Mouse (Mus musculus): ENCODE data around the gene Aldh3a2. TPM values are rescaled to one million over a fixed set of nuclear protein-coding genes. Genes with fewer than 3 reads are reported as not detected.

Gene Aldh3a2
- total and polyA plus RNA-seq, 3 experiments = 11.0 to 15.0 TPM; not detected in 1

DNA sequence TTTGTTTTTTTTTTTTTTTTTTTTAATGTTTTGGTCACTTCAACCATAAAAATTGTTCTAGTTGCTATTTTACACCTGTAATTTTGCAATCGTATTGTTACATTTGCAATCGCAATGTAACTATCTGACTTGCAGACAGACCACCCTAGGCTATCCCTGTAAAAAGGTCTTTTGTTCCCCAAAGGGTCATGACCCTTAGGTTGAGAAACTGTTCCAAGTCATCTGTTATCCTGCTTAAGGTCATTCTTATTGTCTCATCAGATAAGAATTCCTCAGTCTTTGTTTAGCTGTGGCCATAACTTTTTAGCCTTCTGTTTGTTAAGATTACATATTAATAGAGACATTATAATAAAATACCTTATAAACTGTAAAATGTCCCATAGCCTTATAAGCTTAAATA lies 26.0 kb upstream of the Aldh3a2 start:
- no peak overlapping the region for H3K9ac ChIP-seq (ENCODE audit: control insufficient read depth, low read depth, low read length, poor library complexity, severe bottlenecking)
- DNase-seq (ENCODE audit: low read depth, low spot score) = no peak
- H3K36me3 ChIP-seq (ENCODE audit: control insufficient read depth in 1 of 2, insufficient read depth in 2 of 2, low read length in 2 of 2) = no peaks in the 10 kb centered on the region
- no peaks in the 10 kb centered on the region for H3K79me2 ChIP-seq (ENCODE audit: control insufficient read depth, insufficient read depth, low read length, poor library complexity)
- peaks cover 8 to 10% of the 10 kb centered on the region in 2 experiments for H3K27me3 ChIP-seq (ENCODE audit: control insufficient read depth in 1 of 2, insufficient read depth in 2 of 2, low read length in 2 of 2)
- H3K4me1 ChIP-seq (ENCODE audit: control insufficient read depth in 1 of 2, insufficient read depth in 2 of 2, low read length in 2 of 2) = no peaks in the 10 kb centered on the region
- no peak overlapping the region for H3K4me3 ChIP-seq (ENCODE audit: control insufficient read depth in 1 of 2, insufficient read depth in 1 of 2, low read depth in 2 of 2, low read length in 2 of 2)
- H3K27ac ChIP-seq (ENCODE audit: control insufficient read depth, low read depth, low read length) = no peak overlapping the region
- H3K9me3 ChIP-seq (replicated peaks; ENCODE audit: insufficient read depth, low read length) = no peaks in the 10 kb centered on the region
- TF ChIP-seq E2F4 (IDR thresholded peaks at IDR 0.05; ENCODE audit: borderline replicate concordance, low read depth, low read length) (no peak), RAD21 (IDR thresholded peaks at IDR 0.05; ENCODE audit: low read depth, low read length) (no peak), TCF12 (IDR thresholded peaks at IDR 0.05; ENCODE audit: low read depth, low read length) (no peak)

DNA sequence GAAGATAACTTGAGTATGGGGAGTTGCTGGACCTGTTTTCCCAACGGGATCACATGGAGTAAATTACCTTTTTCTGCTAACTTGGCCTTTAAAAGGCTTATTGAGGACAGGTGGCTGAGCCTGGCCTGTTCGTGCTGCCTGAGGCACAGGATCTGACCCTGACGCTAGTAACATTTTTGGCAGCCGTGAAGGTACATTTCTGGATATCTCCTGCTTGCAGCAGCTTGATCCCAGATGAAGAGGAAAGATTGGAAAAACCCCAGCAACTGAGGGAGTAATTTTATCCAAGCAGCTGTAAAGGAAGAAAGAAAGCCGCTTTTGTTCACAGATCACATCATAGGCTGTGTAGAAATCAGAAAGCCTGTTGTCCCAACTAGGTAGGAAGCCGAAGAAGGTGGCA lies 17.1 kb upstream of the Aldh3a2 start:
- no peak for TF ChIP-seq E2F4 (IDR thresholded peaks at IDR 0.05; ENCODE audit: borderline replicate concordance, low read depth, low read length)
- no peak for TF ChIP-seq KAT2A (conservative IDR thresholded peaks at IDR 0.05; ENCODE audit: low read depth, low read length)
- no peak for TF ChIP-seq TCF12 (IDR thresholded peaks at IDR 0.05; ENCODE audit: low read depth, low read length)
- no peak for TF ChIP-seq CHD2 (IDR thresholded peaks at IDR 0.05; ENCODE audit: low read length)
- TF ChIP-seq ZC3H11A (IDR thresholded peaks at IDR 0.05; ENCODE audit: low read depth, low read length) = no peak
- no peak for TF ChIP-seq ZNF384 (IDR thresholded peaks at IDR 0.05; ENCODE audit: low read depth, low read length)
- TF ChIP-seq SIN3A (IDR thresholded peaks at IDR 0.05; ENCODE audit: low read length) = no peak
- no peak for TF ChIP-seq POLR2AphosphoS5 (IDR thresholded peaks at IDR 0.05; ENCODE audit: borderline replicate concordance, low read depth, low read length)
- TF ChIP-seq SMC3 (IDR thresholded peaks at IDR 0.05; ENCODE audit: low read depth, low read length) = no peak
- TF ChIP-seq UBTF (IDR thresholded peaks at IDR 0.05; ENCODE audit: borderline replicate concordance, insufficient read depth, low read depth, low read length) = no peak
- no peak for TF ChIP-seq POLR2A (IDR thresholded peaks at IDR 0.05; ENCODE audit: control insufficient read depth in 1 of 2, insufficient read depth in 1 of 2, low read depth in 1 of 2, low read length in 2 of 2, poor library complexity in 1 of 2)
- TF ChIP-seq ZMIZ1 (IDR thresholded peaks at IDR 0.05; ENCODE audit: low read depth, low read length) = no peak
- no peak for TF ChIP-seq ELF1 (IDR thresholded peaks at IDR 0.05; ENCODE audit: low read depth, low read length)
- no peak for TF ChIP-seq GABPA (IDR thresholded peaks at IDR 0.05; ENCODE audit: low read depth, low read length)
- no peak overlapping the region for H3K9ac ChIP-seq (ENCODE audit: control insufficient read depth, low read depth, low read length, poor library complexity, severe bottlenecking)
- no peaks in the 10 kb centered on the region; a peak in 3 of 4 replicates for H3K27me3 ChIP-seq (ENCODE audit: control insufficient read depth in 1 of 2, insufficient read depth in 2 of 2, low read length in 2 of 2)
- no peaks in the 10 kb centered on the region for H3K9me3 ChIP-seq (replicated peaks; ENCODE audit: insufficient read depth, low read length)
- H3K4me3 ChIP-seq (ENCODE audit: control insufficient read depth in 1 of 2, insufficient read depth in 1 of 2, low read depth in 2 of 2, low read length in 2 of 2) = no peak overlapping the region
- H3K79me2 ChIP-seq (ENCODE audit: control insufficient read depth, insufficient read depth, low read length, poor library complexity) = no peaks in the 10 kb centered on the region
- no peak for DNase-seq (ENCODE audit: low read depth, low spot score)
- H3K36me3 ChIP-seq (ENCODE audit: control insufficient read depth in 1 of 2, insufficient read depth in 2 of 2, low read length in 2 of 2) = peaks cover 0 to 3% of the 10 kb centered on the region in 2 experiments; a peak in 1 of 4 replicates
- peaks cover 4% of the 10 kb centered on the region in 2 experiments; a peak in 1 of 4 replicates for H3K4me1 ChIP-seq (ENCODE audit: control insufficient read depth in 1 of 2, insufficient read depth in 2 of 2, low read length in 2 of 2)
- H3K27ac ChIP-seq (ENCODE audit: control insufficient read depth, low read depth, low read length) = no peak overlapping the region

Measured in MEL (cell line).